Mouse (Mus musculus): ENCODE measurements around the gene Arhgef26.

- TF ChIP-seq CTCF (IDR thresholded peaks at IDR 0.05; ENCODE audit: insufficient read depth, low read depth, low read length) (no peak), POLR2A (IDR thresholded peaks at IDR 0.05; ENCODE audit: insufficient read depth, low read depth, low read length) (no peak)
Measured at GRCm38 (mm10) chr3:62340154-62340760, 2.1 kb downstream of the Arhgef26 start.
